Mouse (Mus musculus) adipocyte (in vitro differentiated cells): ENCODE measurements at regions not wholly inside any gene's neighbourhood (a gene's known extent, or its start where the extent isn't known, plus 50 kb on each side); places are given as distances from the start of the nearest gene placed in this dataset.
"Not testable (repeated sequence)": the region's sequence is repeated elsewhere in the genome, so short reads cannot be mapped to it uniquely, and the experiment has no call there.

Experiments
- DNase-seq: peaks from one replicate; pipeline ENCODE4 v3.0.0-alpha.2; 2016; ENCODE audit warnings: low spot score

- DNase-seq, result no peak
Measured at GRCm38 (mm10) chr12:70629371-70629770, 176.5 kb downstream of the Tmx1 start.

DNA sequence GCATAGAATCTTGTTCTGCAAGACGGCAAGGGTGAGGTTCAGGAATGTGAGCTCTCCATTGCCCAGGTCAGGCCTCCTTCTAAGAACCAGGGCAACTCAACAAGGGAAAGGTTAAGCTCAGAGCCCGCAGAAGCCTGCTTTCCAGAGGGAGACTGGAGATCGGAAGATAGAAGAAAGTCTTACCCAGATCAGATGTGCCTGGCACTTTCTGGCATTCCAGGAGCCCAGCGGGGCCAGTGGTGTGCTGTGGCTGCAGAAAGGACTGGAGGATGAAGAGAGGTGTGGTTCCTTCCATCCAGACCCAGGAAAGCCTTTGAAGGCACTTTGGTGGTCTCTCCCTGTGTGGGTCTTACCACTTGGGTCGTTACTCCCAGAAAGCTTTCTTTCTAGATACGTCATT is 178.4 kb downstream of the Tmx1 start:
- no peak for DNase-seq

- no peak for DNase-seq
Measured at GRCm38 (mm10) chr12:70633194-70633593, 180.3 kb downstream of the Tmx1 start.

DNA sequence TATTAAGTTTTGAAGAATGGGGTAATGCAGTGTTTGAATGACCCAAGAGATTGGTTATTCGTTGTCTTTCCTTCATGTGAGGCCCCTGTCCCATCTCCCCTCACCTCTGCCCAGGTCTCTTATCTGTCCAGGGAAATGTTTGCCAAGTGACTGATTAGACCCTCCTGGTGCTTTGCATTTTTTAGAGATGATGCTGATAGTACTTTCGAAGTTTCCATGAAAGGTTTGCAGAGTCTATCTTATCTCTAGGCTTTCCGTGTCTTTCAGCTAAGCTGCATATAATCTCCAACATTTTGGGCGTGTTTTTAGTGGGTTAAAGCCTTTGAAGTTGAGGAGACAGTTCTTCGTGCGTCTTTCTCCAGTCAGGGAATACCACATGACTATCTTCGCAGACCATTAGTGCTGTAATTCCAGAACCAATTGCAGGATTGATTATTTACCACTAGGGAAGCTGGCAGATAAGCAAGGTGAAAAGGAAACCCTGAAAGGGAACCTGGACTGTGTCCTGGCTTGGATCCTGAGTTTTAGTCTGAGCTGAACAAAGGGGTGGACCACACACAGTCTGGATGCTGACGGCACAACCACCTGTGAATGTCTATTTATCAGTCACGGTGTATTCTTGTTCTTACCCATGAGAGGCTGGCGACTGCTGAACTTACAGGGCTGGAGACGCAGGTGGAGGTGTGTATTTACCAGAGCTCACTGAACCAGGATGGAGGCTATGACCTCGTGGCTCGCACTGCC is 180.9 kb downstream of the Tmx1 start:
- no peak for DNase-seq

- no peak for DNase-seq
Measured at GRCm38 (mm10) chr12:70635997-70636396, 183.1 kb downstream of the Tmx1 start.

DNA sequence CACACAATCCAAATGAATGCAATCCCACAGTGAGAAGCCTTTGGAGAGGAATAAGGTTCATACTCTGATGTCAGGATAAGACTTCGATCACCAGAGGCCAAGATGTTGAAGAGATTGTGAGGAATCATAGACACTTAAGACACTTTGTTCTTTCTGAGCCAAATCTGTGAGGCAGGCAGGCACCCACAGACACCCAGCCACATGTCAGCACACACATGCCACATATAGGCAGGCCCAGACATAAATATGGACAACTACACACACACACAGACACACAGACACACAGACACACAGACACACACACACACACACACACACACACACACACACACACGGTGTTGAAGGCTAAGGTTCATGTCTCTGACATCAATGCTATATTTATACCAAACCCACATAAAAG is 185.1 kb upstream of the Frmd6 start:
- no peak for DNase-seq

GRCm38 (mm10) chr12:70644910-70645309 is 180.4 kb upstream of the Frmd6 start:
- DNase-seq, result no peak

GRCm38 (mm10) chr12:70645407-70645806 is 179.9 kb upstream of the Frmd6 start:
- DNase-seq, result no peak

DNA sequence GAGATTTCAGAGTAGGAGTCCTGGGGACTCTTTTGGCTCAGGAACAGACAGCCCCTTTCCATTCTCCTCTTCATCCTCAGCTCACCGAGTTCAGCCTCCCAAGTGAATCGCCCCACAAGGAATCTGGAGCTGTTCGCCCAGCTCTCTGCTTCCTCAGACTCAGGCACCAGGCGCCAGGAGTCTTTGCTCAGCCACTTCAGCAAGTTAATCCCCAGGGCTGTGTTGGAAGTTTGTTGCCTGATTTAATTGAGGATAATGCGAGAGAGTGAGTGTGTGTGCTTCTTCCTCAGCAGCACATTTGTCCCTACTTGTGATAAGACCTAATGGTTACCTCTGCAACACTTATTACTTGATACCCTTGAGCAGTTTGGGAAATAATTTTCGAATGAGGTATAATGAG is 177.8 kb upstream of the Frmd6 start:
- DNase-seq, result no peak

DNA sequence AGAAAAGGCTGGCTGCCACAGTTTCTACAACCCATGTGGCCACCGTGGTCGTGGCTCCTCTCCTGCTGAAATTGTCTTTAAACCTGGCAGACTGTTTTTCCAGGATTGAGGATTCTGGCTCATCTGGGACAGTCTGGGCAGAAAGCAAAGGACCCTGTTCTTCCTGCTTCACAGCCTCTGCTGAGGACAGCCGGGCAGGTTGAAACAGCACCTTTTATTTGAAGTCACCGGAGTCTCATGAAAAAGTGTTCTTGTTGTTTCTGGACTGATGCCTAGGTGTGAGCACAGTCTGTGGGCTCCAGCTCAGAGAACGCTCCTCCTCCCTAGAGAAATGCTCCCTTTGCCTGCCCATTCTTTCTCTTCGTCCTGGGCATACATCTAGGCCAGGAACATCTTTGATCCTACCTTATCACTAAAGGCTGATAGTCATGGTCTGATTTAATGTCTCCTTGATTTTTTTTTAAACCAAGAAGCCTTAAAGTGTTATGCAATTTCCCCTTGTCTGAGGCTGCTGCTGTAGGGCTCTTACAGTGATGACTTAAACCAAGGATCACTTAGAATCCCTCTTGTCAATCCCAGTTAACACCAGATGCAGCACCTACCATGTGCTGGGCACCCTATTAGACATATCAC is 177.0 kb upstream of the Frmd6 start:
- peak; percentile 33 for DNase-seq

DNA sequence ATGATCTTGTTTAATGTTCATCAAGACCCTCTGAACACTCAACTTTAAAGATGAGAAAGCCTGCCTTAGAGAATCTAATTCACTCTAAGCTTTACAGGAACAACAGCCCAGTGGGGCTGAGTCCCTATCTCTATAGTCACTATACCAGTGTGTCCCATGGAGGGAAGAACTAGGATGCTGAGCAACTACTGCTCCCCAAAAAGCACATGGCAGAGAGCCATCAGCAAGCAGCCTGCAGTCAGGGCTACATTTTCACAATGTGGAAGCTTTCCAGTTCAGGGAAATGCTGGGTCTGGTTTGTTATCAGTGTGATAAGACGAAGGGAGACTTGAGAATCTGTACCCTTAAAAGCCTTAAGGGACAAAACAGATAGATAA is 176.5 kb upstream of the Frmd6 start:
- DNase-seq, result no peak

DNA sequence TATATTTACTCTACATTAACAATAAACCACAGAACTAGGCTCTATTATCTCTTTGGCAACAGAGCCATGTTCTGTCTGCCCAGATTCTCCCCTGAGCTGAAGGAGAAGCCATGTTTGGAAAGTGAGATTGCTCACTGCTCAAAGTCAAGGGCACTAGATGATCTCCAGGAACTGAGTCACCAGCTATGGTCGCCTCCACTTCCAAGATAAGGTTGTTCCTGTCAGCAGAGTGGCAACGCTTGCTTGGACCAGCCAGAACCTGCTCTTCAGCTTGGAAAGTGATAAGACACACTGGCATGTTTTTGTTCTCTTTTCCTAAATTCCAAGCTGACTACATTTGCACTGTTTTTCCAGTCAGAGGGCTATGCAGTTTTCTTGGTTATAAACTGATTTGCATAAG is 175.6 kb upstream of the Frmd6 start:
- DNase-seq, result no peak

GRCm38 (mm10) chr12:70650470-70650869 is 174.8 kb upstream of the Frmd6 start:
- no peak for DNase-seq

DNA sequence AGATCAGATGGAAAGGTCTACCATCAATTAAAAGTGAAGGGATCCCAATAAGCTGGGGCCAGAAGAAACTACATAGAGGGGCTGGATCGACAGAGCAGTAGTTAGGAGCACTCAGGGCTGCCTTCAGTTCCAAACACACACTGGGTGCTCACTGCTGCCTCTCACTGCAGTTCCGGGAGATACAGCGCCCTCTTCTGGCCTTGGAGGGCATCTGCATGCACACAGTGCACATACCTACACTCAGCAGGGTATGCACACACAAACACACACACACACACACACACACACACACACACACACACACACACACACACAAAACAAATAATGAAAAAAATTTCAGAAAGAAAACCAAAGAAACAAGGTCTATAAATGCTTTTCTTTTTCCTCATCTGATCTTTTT is 172.6 kb upstream of the Frmd6 start:
- no peak for DNase-seq

DNA sequence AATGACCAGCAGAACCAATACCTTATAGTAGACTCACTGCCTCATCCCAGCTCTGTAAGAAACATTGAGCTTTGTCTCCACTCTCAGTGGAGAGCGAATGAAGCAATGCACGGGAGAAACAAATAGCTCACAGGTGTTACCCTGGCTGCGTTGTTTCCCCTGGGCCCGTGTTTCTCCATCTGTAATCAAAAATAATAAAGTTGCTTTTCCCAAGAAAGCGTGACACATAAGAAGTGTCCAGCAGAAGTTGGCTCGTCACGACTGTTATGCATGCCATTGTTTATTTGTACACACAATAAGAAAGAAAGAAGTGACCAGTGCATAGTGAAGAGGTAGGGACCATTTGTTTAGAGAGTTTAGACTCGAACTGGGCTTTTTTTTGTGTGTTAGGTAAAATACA is 171.3 kb upstream of the Frmd6 start:
- DNase-seq, result peak; percentile 69

DNA sequence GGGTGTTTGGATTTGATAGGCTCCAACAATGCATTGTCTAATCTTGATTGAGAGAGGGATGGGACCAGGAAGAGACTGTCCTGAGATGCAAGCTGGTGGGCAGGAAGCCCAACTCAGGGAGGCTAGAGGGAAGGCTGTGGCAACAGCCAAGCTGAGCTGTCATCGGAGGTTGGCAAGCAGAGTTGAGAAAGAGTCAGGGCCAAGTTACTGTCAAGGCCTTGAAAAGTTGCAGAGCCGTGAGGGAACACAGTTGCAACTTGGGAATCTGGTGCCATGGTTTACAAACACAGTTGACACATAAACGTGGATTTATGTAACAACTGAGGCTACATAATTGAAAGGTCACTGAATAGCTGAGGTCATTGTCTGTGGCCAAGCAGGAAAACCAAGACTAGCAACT is 170.8 kb upstream of the Frmd6 start:
- DNase-seq, result peak; percentile 99

DNA sequence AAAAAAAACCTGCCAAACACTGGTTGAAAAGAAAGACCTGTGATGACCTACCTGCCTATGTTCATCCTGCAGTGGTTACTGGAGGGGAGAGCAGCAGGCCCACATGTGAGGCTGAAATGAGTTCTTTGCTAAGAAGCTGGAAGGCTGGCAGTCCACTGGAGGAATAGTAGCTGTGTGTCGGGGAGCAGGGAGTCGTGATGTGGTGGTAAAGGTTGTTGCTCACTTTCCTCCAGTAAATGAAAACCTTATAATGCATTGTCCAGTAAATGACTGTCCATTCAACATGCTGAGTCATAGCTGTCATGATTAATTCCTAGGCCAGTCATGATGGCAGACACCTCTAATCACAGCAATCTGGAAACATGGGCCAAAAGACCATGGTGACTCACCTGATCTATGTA is 169.9 kb upstream of the Frmd6 start:
- peak; percentile 31 for DNase-seq

- no peak for DNase-seq
Measured at GRCm38 (mm10) chr12:70655900-70656544, 169.3 kb upstream of the Frmd6 start.

DNA sequence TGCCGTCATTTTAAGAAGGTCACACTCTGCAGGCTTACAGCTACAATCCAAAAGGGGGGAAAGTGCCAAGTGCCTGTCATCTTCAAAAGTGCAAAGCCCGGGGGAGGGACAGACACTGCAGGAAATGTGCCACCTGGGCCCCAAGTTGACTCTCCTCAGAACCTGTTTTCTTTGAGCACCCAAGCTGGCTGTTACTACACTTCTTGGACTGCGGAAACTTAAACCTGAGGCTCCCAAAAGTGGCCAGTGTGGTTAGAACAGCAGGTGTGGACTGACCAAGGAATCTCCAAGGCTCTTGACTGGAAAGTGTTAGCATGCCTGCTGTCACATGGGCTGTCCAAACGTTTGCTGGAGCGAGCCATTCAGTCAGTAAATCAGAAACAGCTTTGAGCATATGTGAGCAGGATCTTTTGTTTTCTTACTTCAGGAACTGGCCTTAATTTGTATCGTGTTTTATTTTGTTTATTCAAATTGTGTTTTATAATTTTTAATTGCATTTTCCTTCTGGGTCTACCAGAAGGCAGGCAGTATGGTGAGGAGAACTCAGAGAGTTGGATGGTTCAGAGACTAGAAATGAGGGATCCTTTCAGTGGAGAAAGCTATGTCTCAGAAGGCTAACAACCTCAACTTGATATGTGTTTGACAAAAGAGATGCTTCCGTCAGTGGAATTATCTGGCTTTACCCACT is 168.4 kb upstream of the Frmd6 start:
- DNase-seq, result no peak

- DNase-seq, result no peak
Measured at GRCm38 (mm10) chr12:70657493-70657810, 167.9 kb upstream of the Frmd6 start.

DNA sequence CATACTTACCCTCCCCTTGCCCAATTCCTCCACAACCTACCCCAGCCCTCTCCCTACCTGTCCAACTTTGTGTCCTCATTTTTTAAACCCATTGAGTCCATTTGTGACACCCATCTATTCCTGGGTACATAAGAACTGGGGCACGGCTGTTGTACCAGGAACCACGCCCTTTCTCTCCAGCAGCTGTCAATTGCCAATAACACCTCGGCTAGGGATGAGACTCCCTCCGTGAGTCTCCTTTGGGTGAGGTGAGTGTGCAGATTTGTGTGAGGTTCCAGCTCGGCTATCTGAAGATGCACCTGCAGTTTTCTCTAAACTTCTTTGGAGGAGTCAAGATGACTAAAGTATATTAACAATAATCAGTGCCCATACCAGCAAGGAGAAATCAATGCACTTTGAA is 167.2 kb upstream of the Frmd6 start:
- no peak for DNase-seq

- DNase-seq, result no peak
Measured at GRCm38 (mm10) chr12:70660388-70660787, 164.9 kb upstream of the Frmd6 start.

DNA sequence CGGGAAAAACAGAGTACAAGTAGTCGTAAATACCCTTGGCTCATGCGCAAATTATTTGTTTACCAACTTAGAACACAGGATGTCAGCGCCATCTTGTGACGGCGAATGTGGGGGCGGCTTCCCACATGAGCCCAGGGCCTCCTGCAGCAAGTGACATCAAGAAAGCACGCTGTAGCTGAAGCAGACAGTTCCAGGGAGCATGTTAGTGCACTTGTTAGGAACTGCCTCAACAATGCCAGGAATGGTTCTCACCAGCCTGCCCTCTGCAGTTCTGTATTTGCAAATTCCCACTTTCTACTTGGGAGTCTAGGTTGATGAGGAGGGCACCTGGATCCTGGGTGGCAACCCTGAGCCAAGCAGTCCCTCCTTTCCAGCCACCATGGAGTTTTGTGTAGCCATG is 157.2 kb upstream of the Frmd6 start:
- DNase-seq, result not testable (repeated sequence)
